Mouse (Mus musculus): ENCODE data around the gene Krt13. TPM values are rescaled to one million over a fixed set of nuclear protein-coding genes. Genes with fewer than 3 reads are reported as not detected.

Gene Krt13
- polyA plus RNA-seq (2017; shearing (Covaris generic)) = not detected

DNA sequence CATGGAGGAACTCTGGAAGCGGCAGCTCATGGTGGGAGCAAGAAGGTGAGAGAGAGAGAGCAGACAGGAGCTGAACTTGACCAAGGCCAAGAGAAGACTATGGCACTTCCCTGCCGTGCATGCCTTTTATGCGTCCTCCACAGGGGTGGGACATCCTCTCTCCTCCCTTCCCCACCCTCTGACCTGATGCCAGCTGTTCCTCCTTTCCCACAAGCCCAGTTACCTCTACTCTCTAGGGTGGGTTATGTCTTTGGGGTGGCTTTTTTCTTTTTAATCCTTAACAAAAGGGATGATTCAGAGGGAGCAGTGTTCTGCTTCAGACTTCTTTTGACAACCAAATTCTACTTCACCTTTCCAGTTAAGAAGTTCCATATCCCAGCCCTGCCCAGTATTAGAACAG lies at the start of gene Krt13:
TSS of gene Krt13 (minus strand) at position 101 of the 400 bp plus-strand sequence.

DNA sequence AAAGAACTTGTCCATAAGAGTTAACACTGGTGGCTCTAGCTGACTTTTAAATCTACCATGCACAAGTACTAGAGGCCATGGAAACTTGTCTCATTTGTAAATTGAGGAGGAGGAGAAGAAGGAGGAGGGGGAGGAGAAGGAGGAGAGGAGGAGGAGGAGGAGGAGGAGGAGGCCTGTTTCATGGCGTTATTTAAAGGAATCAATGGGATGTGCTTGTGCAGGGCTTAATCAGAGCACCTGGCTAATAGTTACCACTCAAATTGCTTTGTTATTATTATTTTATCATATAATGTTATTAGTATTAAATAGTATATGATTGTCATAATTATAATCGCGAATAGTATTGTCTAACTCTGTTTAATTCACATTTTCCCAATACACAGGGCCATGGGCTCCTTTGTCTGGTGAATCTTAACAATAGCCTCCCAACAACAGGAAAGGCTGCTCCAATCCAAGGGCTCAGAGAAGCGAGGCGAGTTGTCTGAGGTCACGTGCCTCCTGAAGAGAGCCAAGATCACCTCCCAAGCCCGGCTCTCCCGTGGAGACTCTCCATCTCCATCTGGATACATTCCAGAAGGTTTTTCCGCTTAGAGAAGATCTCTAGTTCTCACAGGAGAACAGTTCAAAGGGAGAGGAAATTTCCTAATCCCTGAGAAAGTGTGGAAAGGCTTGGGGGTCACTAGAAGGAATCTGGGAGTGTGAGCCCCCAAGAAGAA lies 27.4 kb upstream of the Krt13 start, which contains the start of gene Krt19:
TSS of gene Krt19 (minus strand) at position 51 of the 716 bp plus-strand sequence.

DNA sequence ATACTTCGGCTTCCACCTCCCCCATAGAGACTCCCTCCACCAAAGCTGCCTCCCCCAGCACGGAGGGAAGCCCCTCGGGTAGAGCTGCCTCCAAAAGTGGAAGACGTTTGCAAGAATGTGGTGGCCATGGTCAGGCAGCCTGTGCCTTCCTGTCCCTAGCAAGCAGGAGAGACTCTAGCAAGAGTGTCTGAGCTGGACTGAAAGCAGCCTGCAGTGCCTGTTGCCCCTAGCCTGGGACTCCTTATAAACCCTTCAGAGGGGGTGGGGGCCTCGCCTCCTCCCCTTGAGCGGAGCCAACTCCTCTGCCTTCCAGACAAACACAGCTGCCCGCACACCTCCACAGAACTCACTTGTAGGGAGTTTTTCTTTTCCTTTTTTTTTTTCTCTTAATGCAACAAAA lies 14.4 kb upstream of the Krt13 start, which contains the start of gene Krt15:
TSS of gene Krt15 (minus strand) at position 198 of the 400 bp plus-strand sequence.

DNA sequence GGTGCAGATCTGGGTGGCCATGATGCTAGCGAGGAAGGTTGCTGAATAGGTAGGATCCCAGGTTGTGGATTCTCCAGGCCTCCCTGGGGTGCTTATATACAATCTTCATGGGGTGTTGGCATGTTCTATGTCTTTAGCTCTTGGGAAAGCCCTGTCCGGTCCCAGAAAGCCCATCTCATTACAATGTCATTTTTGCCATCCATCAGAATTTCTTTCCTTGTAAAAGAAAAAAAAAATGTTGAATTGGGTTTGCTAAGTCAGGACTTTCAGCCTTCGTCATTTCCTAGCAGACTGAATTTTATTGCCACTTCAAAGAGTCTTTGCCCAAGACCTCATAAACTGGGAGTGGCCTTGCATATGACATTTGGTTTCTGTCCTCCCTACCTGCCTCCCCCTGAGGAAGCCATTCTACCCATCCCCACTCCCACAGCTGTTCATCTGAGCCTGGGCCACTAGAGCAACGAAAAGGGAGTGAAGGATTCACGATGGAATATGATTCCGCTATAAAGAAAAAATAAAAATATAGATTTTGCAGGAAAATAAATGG lies 15.7 kb downstream of the Krt13 start, which contains the start of gene Krt36:
TSS of gene Krt36 (minus strand) at position 51 of the 547 bp plus-strand sequence.

DNA sequence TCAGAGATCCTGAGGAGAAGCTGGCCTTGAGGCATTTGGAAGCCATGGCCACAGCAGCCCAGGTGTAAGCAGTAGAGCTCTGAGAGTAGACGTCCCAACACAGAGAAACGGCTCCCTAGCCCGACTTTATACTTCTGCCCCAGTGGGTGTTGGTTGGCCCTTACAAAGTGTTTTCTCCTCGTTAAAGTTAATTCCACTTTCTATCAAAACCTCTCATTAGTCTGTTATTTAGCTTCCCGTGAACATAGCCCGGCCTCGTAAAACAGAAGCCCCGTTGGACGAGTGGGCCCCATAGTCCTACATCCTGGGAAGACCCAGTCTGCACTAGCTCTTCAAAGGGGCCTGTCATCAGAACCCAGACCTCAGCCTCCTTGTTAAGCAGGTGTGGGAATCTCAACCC lies 25.2 kb downstream of the Krt13 start, which contains the start of gene Krt35:
TSS of gene Krt35 (minus strand) at position 101 of the 400 bp plus-strand sequence.

DNA sequence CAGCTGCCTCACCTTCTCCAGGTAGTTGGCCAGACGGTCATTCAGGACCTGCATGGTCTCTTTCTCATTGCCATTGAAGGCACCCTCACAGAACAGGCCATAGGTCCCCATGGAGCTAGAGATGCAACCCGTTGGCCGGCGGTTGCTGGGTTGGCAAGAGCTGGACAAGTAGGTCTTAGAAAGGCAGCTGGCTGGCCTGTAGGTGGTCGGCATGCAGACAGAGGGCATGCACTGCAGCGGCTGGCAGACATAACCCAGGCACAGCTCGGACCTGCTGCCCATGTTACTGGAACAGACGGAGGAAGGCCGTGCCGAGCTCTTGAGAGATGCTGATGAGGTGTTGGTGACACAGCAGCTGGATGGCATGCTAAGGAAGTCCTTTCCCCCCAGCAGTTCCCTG lies 33.5 kb downstream of the Krt13 start, which contains the start of gene Krt32:
TSS of gene Krt32 (minus strand) at position 366 of the 400 bp plus-strand sequence.

Other genes with a start within 250 kb of the Krt13 start
- not detected for gene Krtap9-1, start 248.2 kb downstream of the Krt13 start, polyA plus RNA-seq (2017; shearing (Covaris generic))
- not detected for gene Gm11567, start 242.4 kb downstream of the Krt13 start, polyA plus RNA-seq (2017; shearing (Covaris generic))
- not detected for gene Krtap31-1, start 213.6 kb downstream of the Krt13 start, polyA plus RNA-seq (2017; shearing (Covaris generic))
- gene Gm11565, start 206.8 kb downstream of the Krt13 start, polyA plus RNA-seq (2017; shearing (Covaris generic)) = not detected
- not detected for gene Krtap31-2, start 185.3 kb downstream of the Krt13 start, polyA plus RNA-seq (2017; shearing (Covaris generic))
- gene Krtap9-5, start 173.1 kb downstream of the Krt13 start, polyA plus RNA-seq (2017; shearing (Covaris generic)) = not detected
- gene Krtap29-1, start 142.5 kb downstream of the Krt13 start, polyA plus RNA-seq (2017; shearing (Covaris generic)) = not detected
- gene Krtap16-1, start 135.0 kb downstream of the Krt13 start, polyA plus RNA-seq (2017; shearing (Covaris generic)) = not detected
- not detected for gene Krtap17-1, start 127.6 kb downstream of the Krt13 start, polyA plus RNA-seq (2017; shearing (Covaris generic))
- gene Krt33a, start 105.4 kb downstream of the Krt13 start, polyA plus RNA-seq (2017; shearing (Covaris generic)) = not detected
- not detected for gene Krt33b, start 91.7 kb downstream of the Krt13 start, polyA plus RNA-seq (2017; shearing (Covaris generic))
- not detected for gene Krt34, start 80.0 kb downstream of the Krt13 start, polyA plus RNA-seq (2017; shearing (Covaris generic))
- gene Krt31, start 71.0 kb downstream of the Krt13 start, polyA plus RNA-seq (2017; shearing (Covaris generic)) = not detected
- not detected for gene Krt32, start 33.3 kb downstream of the Krt13 start, polyA plus RNA-seq (2017; shearing (Covaris generic))
- gene Krt35, start 25.3 kb downstream of the Krt13 start, polyA plus RNA-seq (2017; shearing (Covaris generic)) = not detected
- not detected for gene Krt36, start 15.9 kb downstream of the Krt13 start, polyA plus RNA-seq (2017; shearing (Covaris generic))
- not detected for gene Krt15, start 14.4 kb upstream of the Krt13 start, polyA plus RNA-seq (2017; shearing (Covaris generic))
- gene Krt19, start 27.1 kb upstream of the Krt13 start, polyA plus RNA-seq (2017; shearing (Covaris generic)) = not detected
- gene Krt9, start 71.7 kb upstream of the Krt13 start, polyA plus RNA-seq (2017; shearing (Covaris generic)) = not detected
- not detected for gene Krt14, start 86.0 kb upstream of the Krt13 start, polyA plus RNA-seq (2017; shearing (Covaris generic))
- gene Krt16, start 127.3 kb upstream of the Krt13 start, polyA plus RNA-seq (2017; shearing (Covaris generic)) = not detected
- not detected for gene Krt17, start 139.5 kb upstream of the Krt13 start, polyA plus RNA-seq (2017; shearing (Covaris generic))
- not detected for gene Krt42, start 148.3 kb upstream of the Krt13 start, polyA plus RNA-seq (2017; shearing (Covaris generic))
- gene Eif1, start 198.3 kb upstream of the Krt13 start, polyA plus RNA-seq (2017; shearing (Covaris generic)) = 4,878 TPM
- not detected for gene Gast, start 212.8 kb upstream of the Krt13 start, polyA plus RNA-seq (2017; shearing (Covaris generic))
- gene Hap1, start 234.6 kb upstream of the Krt13 start, polyA plus RNA-seq (2017; shearing (Covaris generic)) = not detected